Mouse (Mus musculus): ENCODE measurements at regions not wholly inside any gene's neighbourhood (a gene's known extent, or its start where the extent isn't known, plus 50 kb on each side); places are given as distances from the start of the nearest gene placed in this dataset.

GRCm38 (mm10) chr9:85095234-85095633, 217.3 kb upstream of the Gm11114 start:
- H3K4me3 ChIP-seq = no peak overlapping the region
- H3K9ac ChIP-seq = no peak overlapping the region
- no peaks in the 10 kb centered on the region for H3K4me1 ChIP-seq (replicated peaks)
- H3K4me2 ChIP-seq = no peak overlapping the region
- no peaks in the 10 kb centered on the region for H3K9me3 ChIP-seq
- H3K27ac ChIP-seq (replicated peaks) = no peak overlapping the region
- no peaks in the 10 kb centered on the region for H3K36me3 ChIP-seq
- WGBS = 95% methylated on average over 3 of the region's 3 CpGs
- no peak for ATAC-seq (ENCODE audit: low FRiP score, low read depth)
- no peaks in the 10 kb centered on the region for H3K27me3 ChIP-seq

GRCm38 (mm10) chr9:85096520-85096919, 216.1 kb upstream of the Gm11114 start:
- H3K27ac ChIP-seq (replicated peaks) = no peak overlapping the region
- ATAC-seq (ENCODE audit: low FRiP score, low read depth) = no peak
- no peaks in the 10 kb centered on the region for H3K9me3 ChIP-seq
- no peak overlapping the region for H3K4me3 ChIP-seq
- whole genome bisulfite sequencing = 80% methylated on average over 4 of the region's 4 CpGs
- H3K36me3 ChIP-seq = no peaks in the 10 kb centered on the region
- no peak overlapping the region for H3K4me2 ChIP-seq
- H3K9ac ChIP-seq = no peak overlapping the region
- H3K27me3 ChIP-seq = no peaks in the 10 kb centered on the region
- no peaks in the 10 kb centered on the region for H3K4me1 ChIP-seq (replicated peaks)

GRCm38 (mm10) chr9:85112928-85113327, 199.6 kb upstream of the Gm11114 start:
- Histone ChIP-seq H3K27ac (replicated peaks) (no peak overlapping the region), H3K4me3 (no peak overlapping the region), H3K9ac (no peak overlapping the region), H3K9me3 (no peaks in the 10 kb centered on the region), H3K4me2 (no peak overlapping the region), H3K4me1 (replicated peaks) (no peaks in the 10 kb centered on the region), H3K27me3 (no peaks in the 10 kb centered on the region), H3K36me3 (no peaks in the 10 kb centered on the region)
- no peak for ATAC-seq (ENCODE audit: low FRiP score, low read depth)
- WGBS = 86% methylated on average over 3 of the region's 3 CpGs

GRCm38 (mm10) chr9:85114234-85114633, 198.3 kb upstream of the Gm11114 start:
- no peak overlapping the region for H3K27ac ChIP-seq (replicated peaks)
- WGBS = 71% methylated on average over 2 of the region's 2 CpGs
- H3K4me1 ChIP-seq (replicated peaks) = no peaks in the 10 kb centered on the region

GRCm38 (mm10) chr9:85120061-85120460, 192.5 kb upstream of the Gm11114 start:
- H3K9ac ChIP-seq = no peak overlapping the region
- no peak for ATAC-seq (ENCODE audit: low FRiP score, low read depth)
- H3K4me1 ChIP-seq (replicated peaks) = no peaks in the 10 kb centered on the region
- H3K4me2 ChIP-seq = no peak overlapping the region
- H3K27ac ChIP-seq (replicated peaks) = no peak overlapping the region
- no peaks in the 10 kb centered on the region for H3K36me3 ChIP-seq
- 94% methylated on average over 1 of the region's 1 CpGs for WGBS
- no peaks in the 10 kb centered on the region for H3K9me3 ChIP-seq
- no peaks in the 10 kb centered on the region for H3K27me3 ChIP-seq
- H3K4me3 ChIP-seq = no peak overlapping the region

More at GRCm38 (mm10) chr9:85114234-85114633, 198.3 kb upstream of the Gm11114 start:
- no peaks in the 10 kb centered on the region for H3K9me3 ChIP-seq
- no peaks in the 10 kb centered on the region for H3K36me3 ChIP-seq
- no peak overlapping the region for H3K9ac ChIP-seq
- H3K27me3 ChIP-seq = no peaks in the 10 kb centered on the region
- ATAC-seq (ENCODE audit: low FRiP score, low read depth) = no peak
- no peak overlapping the region for H3K4me2 ChIP-seq
- H3K4me3 ChIP-seq = no peak overlapping the region

GRCm38 (mm10) chr9:85121059-85121458, 191.5 kb upstream of the Gm11114 start:
- no peak overlapping the region for H3K4me3 ChIP-seq
- no peaks in the 10 kb centered on the region for H3K9me3 ChIP-seq
- no peaks in the 10 kb centered on the region for H3K36me3 ChIP-seq
- H3K4me1 ChIP-seq (replicated peaks) = no peaks in the 10 kb centered on the region
- ATAC-seq (ENCODE audit: low FRiP score, low read depth) = no peak
- no peak overlapping the region for H3K27ac ChIP-seq (replicated peaks)
- H3K27me3 ChIP-seq = no peaks in the 10 kb centered on the region
- no peak overlapping the region for H3K4me2 ChIP-seq
- H3K9ac ChIP-seq = no peak overlapping the region

GRCm38 (mm10) chr9:85123706-85124105, 188.9 kb upstream of the Gm11114 start:
- WGBS = 79% methylated on average over 3 of the region's 3 CpGs
- H3K9ac ChIP-seq = no peak overlapping the region
- H3K4me1 ChIP-seq (replicated peaks) = no peaks in the 10 kb centered on the region

GRCm38 (mm10) chr9:85125775-85126174, 186.8 kb upstream of the Gm11114 start:
- Histone ChIP-seq H3K4me2 (no peak overlapping the region), H3K27ac (replicated peaks) (no peak overlapping the region), H3K9ac (no peak overlapping the region), H3K36me3 (no peaks in the 10 kb centered on the region), H3K4me1 (replicated peaks) (no peaks in the 10 kb centered on the region), H3K9me3 (no peaks in the 10 kb centered on the region), H3K27me3 (no peaks in the 10 kb centered on the region), H3K4me3 (no peak overlapping the region)
- no peak for ATAC-seq (ENCODE audit: low FRiP score, low read depth)
- 82% methylated on average over 4 of the region's 4 CpGs for WGBS

More at GRCm38 (mm10) chr9:85123706-85124105, 188.9 kb upstream of the Gm11114 start:
- ATAC-seq (ENCODE audit: low FRiP score, low read depth) = no peak
- H3K27ac ChIP-seq (replicated peaks) = no peak overlapping the region
- no peaks in the 10 kb centered on the region for H3K36me3 ChIP-seq
- no peak overlapping the region for H3K4me2 ChIP-seq
- no peaks in the 10 kb centered on the region for H3K27me3 ChIP-seq
- no peaks in the 10 kb centered on the region for H3K9me3 ChIP-seq
- no peak overlapping the region for H3K4me3 ChIP-seq

- no peaks in the 10 kb centered on the region for H3K27me3 ChIP-seq
- no peak overlapping the region for H3K4me3 ChIP-seq
- no peaks in the 10 kb centered on the region for H3K9me3 ChIP-seq
- H3K9ac ChIP-seq = no peak overlapping the region
- no peak overlapping the region for H3K27ac ChIP-seq (replicated peaks)
- H3K4me1 ChIP-seq (replicated peaks) = no peaks in the 10 kb centered on the region
- no peaks in the 10 kb centered on the region for H3K36me3 ChIP-seq
- ATAC-seq (ENCODE audit: low FRiP score, low read depth) = no peak
- WGBS = 89% methylated on average over 6 of the region's 6 CpGs
- H3K4me2 ChIP-seq = no peak overlapping the region
Measured at GRCm38 (mm10) chr9:85126541-85126940, 186.0 kb upstream of the Gm11114 start.

- Histone ChIP-seq H3K4me1 (replicated peaks) (no peaks in the 10 kb centered on the region), H3K36me3 (no peaks in the 10 kb centered on the region), H3K27ac (replicated peaks) (no peak overlapping the region), H3K4me2 (no peak overlapping the region), H3K9ac (no peak overlapping the region), H3K27me3 (no peaks in the 10 kb centered on the region), H3K9me3 (no peaks in the 10 kb centered on the region), H3K4me3 (no peak overlapping the region)
- ATAC-seq (ENCODE audit: low FRiP score, low read depth) = no peak
- 78% methylated on average over 4 of the region's 4 CpGs for WGBS
Measured at GRCm38 (mm10) chr9:85127107-85127506, 185.5 kb upstream of the Gm11114 start.

GRCm38 (mm10) chr9:85134900-85135299, 177.7 kb upstream of the Gm11114 start:
- no peaks in the 10 kb centered on the region for H3K4me1 ChIP-seq (replicated peaks)
- H3K4me2 ChIP-seq = no peak overlapping the region
- no peaks in the 10 kb centered on the region for H3K9me3 ChIP-seq
- no peak overlapping the region for H3K9ac ChIP-seq
- no peak for ATAC-seq (ENCODE audit: low FRiP score, low read depth)
- no peaks in the 10 kb centered on the region for H3K36me3 ChIP-seq
- no peaks in the 10 kb centered on the region for H3K27me3 ChIP-seq
- 90% methylated on average over 1 of the region's 1 CpGs for WGBS
- H3K4me3 ChIP-seq = no peak overlapping the region
- H3K27ac ChIP-seq (replicated peaks) = no peak overlapping the region

GRCm38 (mm10) chr9:85136715-85137582, 175.6 kb upstream of the Gm11114 start:
- H3K9ac ChIP-seq = no peak overlapping the region
- H3K36me3 ChIP-seq = no peaks in the 10 kb centered on the region
- H3K27me3 ChIP-seq = no peaks in the 10 kb centered on the region
- no peak for ATAC-seq (ENCODE audit: low FRiP score, low read depth)
- H3K4me3 ChIP-seq = no peak overlapping the region
- WGBS = 88% methylated on average over 6 of the region's 6 CpGs
- no peaks in the 10 kb centered on the region for H3K4me1 ChIP-seq (replicated peaks)
- H3K4me2 ChIP-seq = no peak overlapping the region
- no peaks in the 10 kb centered on the region for H3K9me3 ChIP-seq
- no peak overlapping the region for H3K27ac ChIP-seq (replicated peaks)

- no peaks in the 10 kb centered on the region for H3K4me1 ChIP-seq (replicated peaks)
- no peak overlapping the region for H3K27ac ChIP-seq (replicated peaks)
- ATAC-seq (ENCODE audit: low FRiP score, low read depth) = no peak
- no peak overlapping the region for H3K9ac ChIP-seq
- no peaks in the 10 kb centered on the region for H3K36me3 ChIP-seq
- H3K4me2 ChIP-seq = no peak overlapping the region
- 82% methylated on average over 4 of the region's 4 CpGs for whole genome bisulfite sequencing
- H3K4me3 ChIP-seq = no peak overlapping the region
- H3K27me3 ChIP-seq = no peaks in the 10 kb centered on the region
- H3K9me3 ChIP-seq = no peaks in the 10 kb centered on the region
Measured at GRCm38 (mm10) chr9:85139891-85140290, 172.7 kb upstream of the Gm11114 start.

Data from hindbrain, embryonic 15.5 days (tissue).